Mouse (Mus musculus) frontal cortex, adult (tissue): ENCODE measurements at regions not wholly inside any gene's neighbourhood (a gene's known extent, or its start where the extent isn't known, plus 50 kb on each side); places are given as distances from the start of the nearest gene placed in this dataset.
"Not testable (repeated sequence)": the region's sequence is repeated elsewhere in the genome, so short reads cannot be mapped to it uniquely, and the experiment has no call there.

ENCODE experiments used
- ATAC-seq: cut with Nextera tagmentation; 2 replicates; pipeline ENCODE4 v1.9.2; 2017; ENCODE audit warnings: mild to moderate bottlenecking, moderate library complexity, mixed read lengths; ENCODE audit not compliant: low TSS enrichment

DNA sequence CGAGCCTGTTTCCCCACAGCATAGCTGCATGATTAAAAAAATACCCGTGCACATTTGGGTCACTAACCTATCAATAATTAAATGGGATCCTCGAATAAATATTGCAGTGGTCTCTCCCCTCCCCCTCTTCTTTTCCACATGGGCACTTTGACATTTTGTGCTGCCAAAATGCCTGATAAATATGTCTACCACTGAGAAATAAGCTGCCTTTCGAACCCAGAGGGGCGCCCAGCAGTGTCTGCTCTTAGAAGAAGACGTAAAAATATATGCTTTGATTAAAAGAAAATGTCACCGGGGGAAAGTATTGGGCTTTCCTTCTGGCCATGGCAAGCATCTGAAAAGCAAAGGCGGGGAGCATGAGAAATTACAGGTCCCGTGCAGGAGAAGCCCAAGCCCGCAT lies 152.6 kb upstream of the Frmd4a start:
- no peak for ATAC-seq

DNA sequence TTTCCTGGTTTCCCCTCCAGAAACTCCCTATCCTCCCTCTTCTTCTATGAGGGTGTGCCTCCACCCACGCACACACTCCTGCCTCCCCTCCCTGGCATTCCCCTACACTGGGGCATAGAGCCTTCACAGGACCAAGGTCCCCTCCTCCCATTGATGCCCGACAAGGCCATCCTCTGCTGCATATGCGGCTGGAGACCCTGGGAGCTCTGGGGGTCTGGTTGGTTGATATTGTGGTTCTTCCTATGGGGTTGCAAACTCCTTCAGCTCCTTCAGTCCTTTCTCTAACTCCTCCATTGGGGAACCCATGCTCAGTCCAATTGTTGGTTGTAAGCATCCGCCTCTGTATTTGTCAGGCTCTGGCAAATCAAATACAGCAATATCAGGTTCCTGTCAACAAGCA lies 150.8 kb upstream of the Frmd4a start:
- ATAC-seq = not testable (repeated sequence)

DNA sequence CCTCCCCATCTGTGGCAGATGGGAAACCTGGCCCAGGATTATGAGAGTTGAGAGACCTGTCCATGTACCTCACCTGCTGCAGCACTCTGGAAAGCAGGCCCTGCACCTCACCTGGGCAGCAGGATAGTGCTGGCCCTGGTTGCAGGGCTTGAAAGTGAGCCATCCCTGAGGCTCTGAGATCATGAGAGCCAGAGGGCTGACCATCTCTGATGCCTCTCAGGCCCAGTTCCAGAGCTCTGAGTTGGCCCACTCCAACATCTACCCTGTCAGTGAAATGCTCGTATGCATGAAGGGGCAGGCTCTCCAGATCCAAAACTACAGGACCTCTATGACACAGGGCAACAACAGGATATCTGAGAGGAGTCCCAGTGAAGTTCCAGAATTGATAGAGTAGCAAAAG lies 147.8 kb upstream of the Frmd4a start:
- no peak for ATAC-seq

DNA sequence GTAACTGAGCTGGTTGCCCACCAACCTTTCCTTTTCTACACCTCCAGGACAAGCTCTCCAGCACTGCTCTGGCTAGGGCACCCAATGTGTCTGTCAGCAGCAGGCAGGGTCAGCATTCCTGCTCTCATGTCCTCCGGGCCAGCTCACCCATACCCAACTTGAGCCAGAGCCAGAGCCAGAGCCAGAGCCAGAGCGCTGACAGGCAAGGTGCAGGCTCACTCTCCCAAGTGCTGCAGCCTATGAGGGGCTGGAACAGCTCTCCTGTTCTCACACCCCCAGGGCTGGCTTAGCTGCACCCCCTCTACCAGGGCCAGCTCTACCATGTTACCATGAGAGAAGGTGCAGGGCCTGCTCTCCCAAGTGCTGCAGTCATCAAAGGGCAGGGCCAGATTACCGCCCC lies 145.8 kb upstream of the Frmd4a start:
- ATAC-seq = no peak

DNA sequence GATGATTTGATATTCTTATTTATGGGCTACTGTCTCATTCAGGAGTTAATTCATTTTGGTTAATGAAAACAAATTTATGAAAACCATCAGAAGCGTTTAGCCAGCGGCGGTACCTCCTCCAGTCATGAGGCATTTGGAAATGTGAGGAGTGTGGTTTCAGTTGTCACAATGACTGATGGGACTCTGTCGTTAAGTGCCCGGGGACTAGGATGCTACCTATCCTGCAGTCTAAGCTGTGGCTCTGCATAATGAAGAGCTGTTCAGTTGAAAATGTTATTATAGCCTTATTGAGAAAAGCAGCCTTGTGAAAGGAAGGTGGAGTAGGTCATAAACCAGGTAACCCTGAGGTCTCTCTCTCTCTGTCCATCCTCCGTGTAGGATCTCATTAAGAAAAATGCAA lies 130.5 kb upstream of the Frmd4a start:
- ATAC-seq = no peak

DNA sequence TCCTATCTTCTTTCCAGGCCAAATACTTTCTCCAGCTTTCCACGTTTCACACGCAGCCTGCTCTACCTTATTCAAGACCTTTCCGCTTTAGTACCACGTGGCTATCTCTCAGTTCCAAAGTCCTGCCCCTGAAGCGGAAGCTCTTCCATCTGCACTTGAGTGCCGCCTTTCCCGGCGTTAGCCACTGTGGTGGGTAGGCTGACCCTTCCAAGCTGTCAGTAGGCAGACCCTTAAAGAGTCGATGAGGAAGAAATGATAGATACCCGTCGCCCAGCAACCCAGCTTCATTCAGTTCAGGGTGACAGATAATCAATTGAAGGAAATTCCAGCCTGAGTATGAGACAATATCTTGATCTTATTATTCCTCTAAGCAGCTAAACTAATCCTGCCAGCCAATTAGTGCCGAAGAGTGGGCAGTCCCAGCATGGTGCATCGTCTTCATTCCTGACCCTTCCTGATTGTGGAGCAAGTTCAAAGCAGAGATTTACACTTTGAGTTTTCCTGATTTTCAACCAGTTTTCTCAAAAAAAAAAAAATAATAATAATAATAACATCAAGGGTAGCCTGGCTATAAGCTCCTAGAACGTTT lies 129.6 kb upstream of the Frmd4a start:
- no peak for ATAC-seq

DNA sequence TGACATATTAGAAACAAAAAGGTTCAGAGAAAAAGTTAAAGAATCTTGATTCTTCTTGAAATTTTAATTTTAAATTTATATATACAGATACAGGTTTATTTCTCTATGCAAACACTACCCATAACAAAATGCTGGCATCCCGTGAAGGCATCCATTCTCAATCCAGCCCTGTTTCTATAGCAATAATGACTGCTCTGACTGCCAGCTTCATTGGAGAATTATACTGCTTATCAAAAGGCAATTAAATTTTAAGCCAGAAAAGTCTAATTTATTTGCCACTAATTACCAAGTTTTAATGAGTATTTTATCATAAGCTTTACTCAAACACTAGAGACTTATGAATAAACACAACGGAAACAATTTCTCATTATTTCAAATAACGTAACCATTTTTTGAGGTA lies 128.1 kb upstream of the Frmd4a start:
- no peak for ATAC-seq

DNA sequence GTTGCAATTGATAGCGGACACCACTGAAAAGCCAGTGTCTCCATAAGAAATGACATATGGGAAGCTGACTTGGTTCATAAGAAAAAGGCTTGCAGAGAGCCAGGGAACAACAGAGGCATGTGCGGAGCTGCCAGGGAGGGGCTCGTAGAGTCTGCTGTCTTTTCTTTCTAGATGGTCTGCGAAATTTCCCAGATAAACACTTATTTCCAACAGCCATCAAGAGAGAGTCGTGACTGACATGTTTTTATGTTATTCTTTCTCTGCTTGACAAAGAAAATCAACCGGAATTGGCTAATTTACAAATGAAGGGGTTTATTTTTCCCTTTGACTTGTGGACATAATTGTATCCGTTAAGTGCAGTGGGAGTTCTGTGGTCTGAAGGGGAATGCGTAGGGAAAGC lies 127.1 kb upstream of the Frmd4a start:
- no peak for ATAC-seq

DNA sequence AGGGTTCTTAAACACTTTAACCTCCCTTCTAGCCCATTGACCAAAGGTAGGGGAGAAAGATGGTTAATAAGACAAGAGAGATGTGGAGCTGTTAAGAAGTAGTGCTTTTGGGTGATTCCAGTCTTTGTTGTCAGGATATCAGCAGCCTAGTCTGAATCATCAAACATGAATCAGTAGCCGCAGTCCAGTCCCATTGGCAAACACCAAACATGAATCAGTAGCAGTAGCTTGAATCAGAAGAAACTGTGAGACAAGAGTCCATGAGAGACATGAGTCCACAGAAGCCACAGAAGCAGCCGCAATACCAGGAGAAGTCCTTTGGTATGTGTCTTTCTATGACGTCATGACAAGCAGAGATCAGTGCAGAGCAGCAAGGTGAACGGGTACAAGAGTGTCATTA lies 110.5 kb upstream of the Frmd4a start:
- ATAC-seq = no peak

DNA sequence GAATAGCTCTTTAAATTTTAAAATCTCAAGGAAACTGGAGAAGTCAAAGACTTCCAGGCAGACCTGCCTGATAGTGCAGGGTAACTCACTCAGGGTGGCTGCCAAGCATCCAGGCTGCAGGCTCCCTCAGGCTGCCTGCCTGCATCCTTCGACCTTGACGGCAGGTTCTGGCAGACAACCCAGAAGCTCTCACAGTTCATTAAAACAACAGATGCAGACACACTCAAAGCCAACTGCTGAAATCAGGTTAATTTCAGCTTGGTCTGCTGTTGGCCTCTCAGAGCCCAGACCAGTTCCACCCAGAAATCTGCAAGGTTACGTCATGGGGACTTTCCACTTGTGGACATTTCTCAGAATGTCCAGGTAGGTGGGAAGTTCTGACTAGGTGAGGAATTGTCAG lies 109.3 kb upstream of the Frmd4a start:
- no peak for ATAC-seq

DNA sequence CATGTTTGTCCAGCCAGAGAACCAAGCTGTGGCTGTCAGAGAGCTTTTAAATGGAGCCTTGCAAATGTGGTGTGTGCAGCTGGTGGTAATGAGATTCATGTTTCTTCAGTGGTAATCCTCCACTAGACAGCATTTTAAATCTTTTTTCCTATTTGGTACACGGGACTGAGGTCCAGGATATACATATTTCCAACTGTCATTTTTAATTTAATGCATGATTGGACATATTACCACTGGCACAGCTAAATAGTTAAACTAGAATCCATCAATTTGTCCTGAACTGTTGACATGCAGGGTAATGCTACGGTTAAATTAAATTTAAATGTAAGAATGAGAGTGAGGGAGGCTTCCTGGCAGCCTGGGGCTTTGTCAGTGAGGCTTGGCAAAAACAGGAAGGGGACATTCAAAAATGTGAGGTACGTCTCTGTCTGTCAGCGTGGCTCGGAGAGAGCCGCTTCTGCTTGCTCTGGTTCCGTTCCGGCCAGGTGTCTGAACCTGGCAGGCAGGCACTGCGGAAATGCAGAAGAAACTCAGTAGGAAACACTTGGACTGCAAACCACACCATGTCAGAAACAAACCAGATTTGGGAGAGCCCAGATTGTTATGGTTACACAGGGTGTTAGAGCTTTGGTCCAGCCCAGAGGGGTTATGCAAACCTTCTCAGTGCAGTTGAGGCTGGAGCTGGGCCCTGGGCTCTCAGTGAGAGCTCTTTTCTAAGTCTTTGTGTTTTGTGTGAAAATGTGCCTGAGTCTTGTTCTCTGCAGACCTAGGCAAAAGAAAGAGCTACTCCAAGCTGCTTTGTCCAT lies 107.2 kb upstream of the Frmd4a start:
- no peak for ATAC-seq

DNA sequence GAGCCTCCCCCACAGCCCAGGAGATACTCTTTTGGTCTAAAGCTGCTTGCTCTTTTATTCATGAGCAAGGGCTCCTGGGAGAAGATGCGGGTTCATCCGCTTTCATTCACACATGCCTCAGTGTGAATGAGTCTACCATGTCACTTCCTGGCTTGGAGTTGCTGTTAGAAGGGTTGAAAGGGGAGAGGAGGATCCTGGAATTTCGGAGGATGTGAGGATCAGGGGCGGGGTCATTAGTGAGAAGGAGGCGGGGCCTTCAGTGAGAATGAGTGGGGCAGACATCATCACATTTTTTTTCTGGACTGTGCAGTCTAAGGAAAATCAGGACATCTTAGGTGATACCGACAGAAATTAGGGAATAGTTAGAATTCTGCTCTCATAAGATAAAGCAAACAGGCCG lies 102.4 kb upstream of the Frmd4a start:
- no peak for ATAC-seq

DNA sequence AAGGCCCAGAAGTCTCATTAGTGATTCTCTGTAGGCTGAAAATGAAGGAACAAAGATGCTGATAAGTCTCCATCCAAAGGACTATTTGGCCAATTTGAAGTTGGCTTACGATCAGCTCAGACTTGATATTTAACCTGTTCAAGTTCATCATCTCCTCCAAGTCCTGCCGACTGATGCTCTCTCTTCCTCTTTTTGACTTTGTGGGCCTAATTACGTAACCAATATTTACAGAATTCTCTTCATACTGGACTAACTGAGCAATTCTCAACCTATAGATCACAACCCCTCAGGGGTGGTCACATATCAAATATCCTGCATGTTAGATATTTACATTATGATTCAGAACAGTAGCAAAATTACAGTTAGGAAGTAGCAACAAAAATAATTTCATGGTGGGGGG lies 101.2 kb upstream of the Frmd4a start:
- no peak for ATAC-seq

DNA sequence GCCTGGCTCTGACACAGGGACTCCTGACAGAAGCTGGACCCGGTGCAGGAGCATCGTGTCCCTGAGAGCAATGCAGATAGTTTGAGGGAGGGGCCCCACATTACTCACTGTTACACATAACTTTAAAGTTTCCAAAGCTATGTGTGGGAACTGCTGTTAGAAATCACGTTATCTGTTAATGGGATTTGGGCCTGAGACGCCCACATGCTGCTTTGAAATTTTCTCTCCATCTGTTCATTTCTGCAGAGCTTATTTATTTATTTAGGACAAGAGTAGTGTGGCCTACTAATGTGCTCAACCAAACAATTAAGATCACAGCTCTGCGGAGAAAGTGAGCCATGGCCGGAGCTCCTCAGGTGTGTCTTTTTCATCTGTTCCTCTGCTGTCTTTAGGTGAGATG lies 99.4 kb upstream of the Frmd4a start:
- no peak for ATAC-seq

DNA sequence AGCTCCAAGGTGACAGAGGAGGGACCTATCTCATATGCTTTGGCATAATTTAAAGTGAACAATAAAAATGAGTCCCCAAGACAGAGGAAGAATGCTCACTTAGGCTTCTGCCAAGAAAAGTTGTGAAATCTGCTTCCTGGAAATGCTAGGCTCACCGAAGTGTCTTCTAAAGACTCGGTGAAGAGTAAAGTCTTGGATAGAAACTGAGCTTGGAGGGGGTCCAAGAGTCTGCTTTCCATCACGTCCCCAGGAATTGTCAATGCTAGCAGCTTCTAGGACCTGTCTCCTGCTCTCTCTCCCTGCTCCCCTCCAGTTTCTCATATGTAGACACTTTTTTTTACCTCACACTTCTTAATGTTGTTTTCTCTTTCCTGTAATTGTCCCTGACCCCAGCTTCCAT lies 97.6 kb upstream of the Frmd4a start:
- ATAC-seq = no peak

DNA sequence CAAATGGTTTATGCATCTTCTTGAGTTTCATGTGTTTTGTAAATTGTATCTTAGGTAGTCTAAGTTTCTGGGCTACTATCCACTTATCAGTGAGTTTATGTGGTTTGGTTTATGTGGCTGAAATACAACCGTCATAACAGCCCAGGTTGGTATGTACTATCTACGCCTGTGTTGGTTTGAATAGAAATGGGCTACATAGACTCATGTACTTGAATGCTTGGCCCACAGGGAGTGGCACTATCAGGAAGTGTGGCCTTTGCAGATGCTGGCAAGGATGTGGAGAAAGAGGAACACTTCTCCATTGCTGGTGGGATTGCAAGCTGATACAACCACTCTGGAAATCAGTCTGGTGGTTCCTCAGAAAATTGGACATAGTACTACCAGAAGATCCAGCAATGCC lies 96.4 kb upstream of the Frmd4a start:
- ATAC-seq = not testable (repeated sequence)

DNA sequence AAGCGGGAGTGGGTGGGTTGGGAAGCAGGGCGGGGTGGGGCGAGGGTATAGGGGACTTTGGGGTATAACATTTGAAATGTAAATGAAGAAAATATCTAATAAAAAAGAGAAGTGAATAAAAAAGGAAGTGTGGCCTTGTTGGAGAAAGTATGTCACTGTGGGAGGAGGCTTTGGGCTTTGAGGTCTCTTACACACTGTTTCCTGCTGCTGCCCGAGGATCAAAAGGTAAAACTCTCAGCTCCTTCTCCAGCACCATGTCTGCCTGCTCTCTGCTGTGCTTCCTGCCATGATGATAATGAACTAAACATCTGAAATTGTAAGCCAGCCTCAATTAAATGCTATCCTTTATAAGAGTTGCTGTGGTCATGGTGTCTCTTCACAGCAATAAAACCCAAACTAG lies 94.8 kb upstream of the Frmd4a start:
- ATAC-seq = no peak

DNA sequence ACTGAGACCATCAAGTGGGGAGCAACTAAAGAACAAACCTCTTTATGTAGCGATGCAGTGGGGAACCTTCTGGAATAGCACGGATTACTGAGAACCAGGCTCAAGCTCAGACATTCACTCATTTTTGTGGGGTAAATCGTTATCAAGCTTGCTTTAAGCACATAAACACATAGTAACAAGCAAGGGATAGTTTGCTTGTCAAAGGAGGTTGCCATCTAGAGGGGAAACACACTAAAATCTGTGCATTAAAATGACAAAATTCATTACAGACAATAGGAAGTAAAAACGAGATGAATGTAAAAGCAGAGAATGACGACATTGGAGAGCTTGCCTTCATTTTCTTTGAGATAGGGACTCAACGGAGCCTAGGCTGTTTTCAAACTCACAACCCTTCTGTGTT lies 92.8 kb upstream of the Frmd4a start:
- no peak for ATAC-seq

DNA sequence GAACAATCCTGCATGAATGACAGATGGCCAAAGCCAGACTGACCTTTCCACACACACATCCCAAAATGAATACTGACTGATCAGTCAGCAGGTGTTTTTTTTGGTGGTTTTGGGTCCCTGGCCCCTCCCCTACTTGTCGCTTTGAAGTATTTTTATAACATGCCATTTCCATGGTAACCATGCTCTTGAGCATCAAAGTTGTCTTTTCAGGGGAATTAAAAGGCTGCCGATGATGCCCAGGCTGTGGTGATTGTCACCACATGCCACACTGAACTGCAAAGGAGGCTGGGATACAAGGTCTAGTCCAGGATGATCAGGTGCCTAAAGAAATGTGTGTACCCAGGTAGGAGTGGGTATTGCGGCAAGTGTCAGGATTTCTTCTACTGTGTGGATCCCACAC lies 92.3 kb upstream of the Frmd4a start:
- no peak for ATAC-seq

DNA sequence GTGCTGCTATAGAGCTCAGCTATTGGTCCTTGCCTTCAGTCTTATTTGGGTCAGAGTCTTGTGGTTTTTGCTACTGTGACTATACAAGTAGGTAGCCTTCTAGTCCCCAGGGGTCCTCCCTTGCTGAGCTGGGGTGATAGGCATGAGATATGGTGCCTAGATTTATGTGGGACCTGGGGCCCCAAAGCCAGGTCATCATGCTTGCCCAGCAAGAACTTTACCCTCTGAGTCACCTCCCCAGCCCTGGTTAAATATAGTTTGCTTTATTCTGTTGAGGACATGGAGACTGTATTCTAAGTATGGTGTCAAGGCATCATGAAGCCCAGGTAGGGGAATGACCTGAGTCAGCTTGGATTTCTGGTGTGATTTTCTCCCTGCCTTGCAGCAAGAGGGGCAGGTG lies 91.4 kb upstream of the Frmd4a start:
- no peak for ATAC-seq

DNA sequence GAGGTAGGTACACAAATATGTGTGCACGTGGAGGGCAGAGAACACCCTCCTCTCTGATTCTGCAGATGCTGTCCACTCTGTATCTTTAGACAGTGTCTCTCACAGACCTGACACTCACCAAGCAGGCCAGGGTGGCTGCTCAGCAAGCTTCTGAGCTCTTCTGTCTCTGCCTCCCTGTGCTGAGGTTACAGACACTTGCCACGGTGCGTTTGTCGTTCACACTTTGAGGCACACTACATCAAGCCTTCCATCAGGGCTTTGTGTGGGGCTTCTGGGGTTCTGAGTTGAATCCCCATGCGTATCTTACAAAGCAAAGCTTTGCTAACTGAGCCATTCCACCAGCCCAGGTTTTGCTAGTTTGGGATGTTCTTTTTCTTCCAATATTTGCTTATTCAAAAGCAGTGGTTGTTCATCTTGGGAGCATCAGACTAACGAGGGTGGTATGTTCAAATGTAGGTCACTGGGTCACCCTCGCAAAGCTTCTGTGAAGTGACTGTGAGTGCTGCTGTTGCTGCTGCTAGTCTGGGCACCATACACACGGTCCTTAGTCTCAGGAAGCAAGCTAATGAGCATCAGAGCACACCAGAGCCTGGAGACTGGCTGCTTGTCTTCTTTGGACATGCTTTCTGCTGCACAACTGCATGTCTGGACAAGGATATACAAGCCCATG lies 90.2 kb upstream of the Frmd4a start:
- ATAC-seq = no peak

DNA sequence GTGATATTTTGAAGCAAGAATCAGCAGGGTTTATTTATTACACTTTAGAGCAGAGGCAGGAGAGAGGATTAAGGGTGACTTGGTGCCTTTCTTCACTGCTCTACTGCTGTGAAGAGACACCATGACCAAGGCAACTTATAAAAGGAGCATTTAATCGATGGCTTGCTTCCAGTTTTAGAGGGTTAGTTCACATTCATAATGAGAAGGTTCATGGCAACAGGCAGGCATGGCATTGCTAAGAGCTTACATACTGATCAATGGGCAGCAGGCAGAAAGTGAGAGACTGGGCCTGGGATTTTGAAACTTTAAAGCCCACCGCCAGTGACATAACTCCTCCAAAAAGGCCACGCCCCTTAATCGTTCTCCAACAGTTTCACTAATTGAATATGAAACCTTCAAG lies 89.7 kb upstream of the Frmd4a start:
- no peak for ATAC-seq

DNA sequence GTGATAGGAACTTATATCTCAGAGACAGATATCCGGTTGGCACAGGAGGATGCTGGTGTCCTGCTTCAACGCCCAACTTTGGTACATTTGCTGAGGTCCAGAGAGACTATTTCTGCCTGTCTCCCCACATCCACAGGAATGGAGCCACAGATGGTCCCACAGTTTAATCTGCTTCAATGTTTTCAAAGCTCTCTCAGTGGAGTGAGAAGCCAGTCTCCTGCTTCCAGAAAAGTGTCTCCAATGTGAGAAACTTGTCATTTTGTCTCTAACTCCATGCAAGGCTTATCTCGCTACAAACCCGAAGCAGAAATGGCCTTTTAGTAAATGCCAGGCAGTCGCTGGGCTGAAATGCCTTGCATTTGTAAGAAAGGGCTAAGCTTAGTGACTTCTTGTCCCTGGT lies 86.9 kb upstream of the Frmd4a start:
- peak; percentile 65; the same call in 1 of the 2 replicates for ATAC-seq
